Mouse (Mus musculus): ENCODE measurements at regions not wholly inside any gene's neighbourhood (a gene's known extent, or its start where the extent isn't known, plus 50 kb on each side); places are given as distances from the start of the nearest gene placed in this dataset.

- peak; percentile 25 to 86 for DNase-seq (ENCODE audit: low spot score in 2 of 2)
- intact Hi-C loops (cut with DNase I) = no loop called here
Observed at GRCm38 (mm10) chr6:28184781-28185180, 49.8 kb upstream of the Grm8 start.
